Mouse (Mus musculus) liver, adult (tissue): ENCODE data around the gene Map1s.

Experiments
- GATA4 ChIP-seq: IDR thresholded peaks from 2 replicates; pipeline ENCODE4 v1.6.1; 2014; ENCODE audit warnings: mild to moderate bottlenecking, low read length; ENCODE audit not compliant: insufficient replicate concordance

Gene Map1s

DNA sequence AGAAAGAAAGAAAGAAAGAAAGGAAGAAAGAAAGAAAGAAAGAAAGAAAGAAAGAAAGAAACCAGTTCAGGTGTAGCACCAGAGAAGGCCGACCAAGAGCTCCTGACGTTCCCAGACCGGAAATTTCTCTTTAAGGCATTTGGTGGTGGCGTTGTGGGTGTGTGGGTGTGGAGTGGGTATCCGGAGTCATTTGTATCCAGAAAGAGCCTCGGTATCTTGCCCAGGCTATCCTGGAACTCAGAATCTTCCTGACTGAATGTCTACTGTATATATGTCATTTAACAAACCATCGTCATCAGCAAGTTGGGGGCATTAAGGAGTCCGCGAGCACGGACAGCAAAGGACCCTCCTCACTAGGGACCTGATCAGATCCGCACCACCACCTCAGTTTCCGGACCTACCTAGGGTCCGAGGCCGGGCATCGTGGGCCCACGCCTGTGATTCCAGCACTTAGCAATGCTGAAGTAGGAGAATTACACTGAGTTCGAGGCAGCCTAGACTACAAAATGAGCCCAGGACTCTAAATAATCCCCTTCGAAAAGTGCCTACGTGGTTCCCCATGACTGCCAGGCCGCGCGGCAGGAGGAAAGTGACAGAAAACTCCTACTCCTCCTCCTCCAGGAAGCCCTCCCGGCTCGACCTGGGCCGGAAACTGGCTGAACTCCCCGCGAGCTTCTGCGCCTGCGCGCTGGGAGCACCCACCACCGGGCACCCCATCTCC is 32.9 kb upstream of the Map1s start:
- TF ChIP-seq GATA4, result no peak

DNA sequence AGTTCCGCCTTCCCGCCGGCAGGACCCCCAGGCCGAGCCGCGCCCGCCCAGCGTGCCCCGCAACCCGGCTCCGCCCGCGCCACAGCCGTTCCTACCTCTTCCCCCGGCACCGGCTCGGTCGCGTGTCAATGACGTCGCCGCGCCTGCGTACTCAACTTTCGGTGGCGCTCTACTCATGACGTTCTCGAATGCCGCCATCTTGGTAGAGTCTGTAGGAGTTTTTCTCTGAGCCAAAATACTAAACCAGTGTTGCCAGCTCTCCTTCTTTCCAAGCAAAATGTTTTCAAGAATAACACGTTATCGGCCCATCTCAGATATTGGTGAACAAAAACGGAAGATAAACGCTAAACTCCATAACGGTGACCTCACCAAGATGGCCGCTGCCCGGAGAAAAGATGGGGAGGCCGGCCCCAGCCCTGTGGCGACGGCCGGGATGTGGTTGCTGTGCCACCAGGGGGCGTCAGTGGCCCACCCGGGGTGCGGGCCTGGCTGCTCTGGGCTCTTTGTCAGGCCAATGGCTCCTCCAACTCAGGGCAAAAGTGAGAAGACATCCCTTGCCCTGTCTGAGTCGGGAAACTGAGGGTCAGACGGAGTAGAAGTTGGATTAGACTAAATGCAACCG is 32.3 kb upstream of the Map1s start, which contains the start of gene Ccdc124:
TSS of gene Ccdc124 (minus strand) at position 572 of the 622 bp plus-strand sequence.
- no peak; the same call in 1 of the 2 replicates for TF ChIP-seq GATA4

DNA sequence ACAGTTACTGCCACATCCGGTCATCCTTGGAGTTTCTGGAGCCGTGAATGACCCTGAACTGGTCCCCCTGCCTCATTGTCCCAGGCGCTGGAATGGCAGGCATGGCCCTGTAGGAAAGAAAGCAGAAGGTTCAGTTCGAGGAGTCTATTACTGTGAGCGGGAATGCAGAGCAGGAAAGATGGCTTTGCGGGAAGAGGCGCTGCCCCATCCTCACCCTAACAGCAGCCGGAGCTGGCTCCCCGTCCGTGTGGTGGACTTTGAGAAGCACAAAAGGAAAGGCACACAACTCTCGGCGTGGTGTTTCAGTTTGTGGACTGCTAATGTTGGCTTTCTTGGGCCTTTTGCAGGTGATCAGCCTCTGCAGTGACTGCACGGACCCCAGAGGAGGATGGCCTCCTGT is 31.3 kb upstream of the Map1s start:
- no peak for TF ChIP-seq GATA4

DNA sequence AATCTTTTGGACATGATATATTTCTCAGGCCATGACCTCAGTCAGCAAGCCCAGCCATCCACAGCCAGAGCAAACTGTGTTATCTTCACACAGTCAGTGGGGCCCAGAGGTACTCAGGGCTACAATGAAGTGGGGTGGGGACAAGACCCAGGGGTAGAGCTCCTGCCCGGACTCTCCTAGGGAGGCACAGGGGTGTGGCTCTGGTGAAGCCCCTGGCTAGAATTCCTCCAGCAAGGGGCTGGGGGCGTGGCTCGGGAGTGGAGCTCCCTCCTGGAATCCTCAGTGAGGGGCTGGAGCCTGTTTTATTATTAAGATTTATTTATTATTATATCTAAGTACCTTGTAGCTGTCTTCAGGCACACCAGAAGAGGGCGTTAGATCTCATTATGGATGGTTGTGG is 29.4 kb upstream of the Map1s start:
- TF ChIP-seq GATA4, result no peak

DNA sequence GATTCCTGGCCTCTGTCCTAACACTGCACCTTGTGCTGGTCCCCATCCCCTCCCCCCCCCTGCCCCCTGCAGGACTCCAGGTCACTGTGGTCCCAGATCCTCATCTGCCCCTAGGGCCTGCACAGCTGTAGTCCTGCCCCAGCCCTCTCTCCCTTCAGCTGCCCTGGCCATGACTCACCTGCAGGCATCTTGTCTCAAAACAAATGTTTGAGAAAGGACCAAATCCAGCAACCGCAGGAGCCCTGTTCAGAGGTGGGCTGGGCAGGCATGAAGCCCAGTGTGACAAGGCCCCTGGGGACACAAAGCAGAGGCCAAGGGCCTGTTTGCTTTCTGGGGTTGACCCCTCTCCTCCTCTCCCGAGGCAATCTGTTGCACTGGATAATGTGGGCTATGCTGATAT is 27.6 kb upstream of the Map1s start:
- no peak for TF ChIP-seq GATA4

DNA sequence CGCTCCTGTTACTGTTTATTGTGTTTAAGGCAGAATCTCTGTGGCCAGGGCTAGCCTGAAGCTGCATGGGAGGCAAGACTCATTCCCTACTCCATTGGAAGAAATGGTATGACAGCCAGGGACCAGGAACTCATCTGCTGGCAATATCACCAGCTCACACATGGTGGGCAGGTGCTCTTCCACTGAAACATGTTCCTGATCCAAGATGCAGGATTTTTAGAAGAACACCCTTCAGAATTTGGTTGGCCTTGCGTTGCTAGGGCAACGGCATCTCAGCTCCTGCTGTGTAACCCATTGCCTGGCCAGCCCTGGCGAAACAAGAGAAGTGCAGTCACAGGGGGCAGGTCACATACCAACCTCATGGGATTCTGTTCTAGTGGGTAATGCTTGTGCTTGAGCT is 26.2 kb upstream of the Map1s start:
- no peak for TF ChIP-seq GATA4

DNA sequence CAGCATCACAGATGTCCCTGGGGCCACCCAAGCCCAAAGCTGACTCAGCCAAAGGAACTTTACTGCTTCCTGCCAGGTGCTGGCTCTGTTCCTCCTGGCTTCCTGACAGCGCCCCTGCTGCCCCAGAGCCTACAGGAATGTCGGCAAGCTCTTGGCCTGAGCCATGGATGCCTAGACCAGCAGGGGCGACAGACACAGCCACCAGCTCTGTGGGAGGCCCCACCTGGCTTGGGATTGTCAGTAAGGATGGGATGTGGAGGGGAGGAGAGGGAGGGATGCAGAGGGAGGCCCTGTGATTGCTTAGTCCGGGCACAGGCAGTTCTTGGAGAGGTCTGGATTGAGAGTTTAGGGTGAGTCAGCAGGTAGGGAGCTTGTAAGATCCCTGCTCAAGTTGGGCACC is 25.6 kb upstream of the Map1s start:
- TF ChIP-seq GATA4, result no peak

DNA sequence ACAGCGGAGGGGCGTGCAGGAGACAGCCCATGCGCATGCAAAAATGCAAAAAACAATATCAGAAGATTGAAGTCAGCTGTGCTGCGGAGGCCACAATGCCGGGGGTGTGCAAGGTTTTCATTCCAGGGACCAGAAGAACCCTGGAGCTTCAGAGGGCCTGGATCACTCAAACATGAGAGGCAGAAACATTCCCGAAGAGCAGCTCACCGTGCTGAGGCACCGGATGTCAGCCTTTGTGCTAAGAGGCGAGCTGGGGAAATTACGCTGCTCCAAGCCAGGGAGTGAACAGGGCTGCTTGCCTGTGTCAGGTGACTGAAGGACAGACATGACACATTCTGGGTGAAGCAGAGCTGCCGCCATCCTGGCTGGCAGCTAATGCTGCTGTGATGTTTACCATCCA is 25.2 kb upstream of the Map1s start:
- TF ChIP-seq GATA4, result no peak

DNA sequence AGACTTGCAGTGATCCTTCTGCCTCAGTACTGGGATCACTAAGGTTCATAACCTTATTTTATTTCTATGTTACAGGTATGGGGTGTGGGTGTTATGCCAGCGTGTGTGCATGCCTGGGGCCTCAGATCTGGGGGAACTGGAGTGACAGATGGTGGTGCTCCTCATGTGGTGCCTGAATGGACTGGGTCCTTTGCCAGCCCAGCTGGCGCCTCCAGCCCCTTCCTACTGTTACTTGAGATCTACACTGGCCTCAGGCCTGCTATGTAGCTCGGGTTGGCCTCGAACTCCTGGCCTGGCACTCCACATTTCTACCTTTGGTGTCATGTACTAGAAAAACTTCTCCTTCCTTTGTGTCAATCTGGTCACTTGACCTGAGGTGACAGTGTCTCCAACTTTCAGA is 21.5 kb upstream of the Map1s start:
- no peak for TF ChIP-seq GATA4

DNA sequence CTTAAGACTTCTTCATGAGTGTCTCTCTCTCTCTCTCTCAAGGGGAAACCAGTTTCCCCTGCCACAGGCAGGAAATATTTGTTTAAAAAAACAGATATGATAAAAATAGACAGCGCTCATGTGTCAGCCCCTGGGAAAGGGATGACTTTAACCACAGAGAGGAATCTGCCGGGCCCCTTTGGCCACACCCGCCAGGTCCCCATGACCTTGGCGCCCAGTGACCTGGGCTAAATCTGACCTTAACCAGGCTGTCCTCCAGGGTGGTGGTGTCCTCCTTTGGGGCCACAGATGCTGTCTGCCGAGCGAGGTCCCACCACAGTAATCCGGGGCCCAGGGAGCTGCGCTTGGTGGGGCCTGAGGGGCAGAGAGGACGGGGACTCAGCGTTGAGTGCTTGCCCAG is 21.0 kb upstream of the Map1s start:
- TF ChIP-seq GATA4, result no peak

DNA sequence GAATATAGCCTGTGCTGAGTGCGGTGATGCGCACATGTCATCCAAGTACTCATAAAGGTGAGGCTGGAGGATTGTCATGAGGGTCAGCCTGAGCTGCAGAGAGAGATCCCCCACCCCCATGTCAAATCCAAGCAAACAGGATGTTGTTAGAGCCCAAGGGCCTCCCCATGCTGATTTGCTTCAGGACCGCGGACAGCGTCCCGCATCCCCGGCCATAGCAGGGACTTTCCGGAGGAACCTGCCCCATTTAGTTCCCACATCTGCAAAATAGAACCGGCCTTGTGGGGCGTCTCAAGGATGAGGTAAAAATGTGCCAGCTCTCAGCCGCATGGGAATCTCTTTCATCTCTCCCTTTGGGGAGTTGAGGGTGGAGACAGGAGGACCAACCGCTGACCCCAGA is 20.1 kb upstream of the Map1s start:
- no peak for TF ChIP-seq GATA4

DNA sequence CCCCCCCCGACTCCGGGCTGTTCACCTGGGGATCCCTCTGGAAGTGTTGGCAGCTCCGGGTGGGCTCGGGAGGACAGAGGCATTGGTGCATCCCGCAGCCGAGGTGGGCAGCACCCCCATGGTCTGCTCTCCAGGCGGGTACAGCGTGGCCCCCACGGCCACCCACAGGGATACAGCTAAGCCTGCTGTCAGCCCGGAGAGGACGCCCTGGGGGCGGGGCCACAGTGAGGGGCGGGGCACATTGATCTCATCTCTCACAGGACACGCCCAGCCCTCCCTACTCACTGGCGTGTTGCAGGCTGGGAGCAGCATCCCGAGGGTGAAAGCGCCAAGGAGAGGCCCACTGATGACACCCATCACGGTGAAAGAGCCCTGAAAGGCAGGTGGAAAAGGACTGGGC is 18.1 kb upstream of the Map1s start:
- no peak for TF ChIP-seq GATA4

DNA sequence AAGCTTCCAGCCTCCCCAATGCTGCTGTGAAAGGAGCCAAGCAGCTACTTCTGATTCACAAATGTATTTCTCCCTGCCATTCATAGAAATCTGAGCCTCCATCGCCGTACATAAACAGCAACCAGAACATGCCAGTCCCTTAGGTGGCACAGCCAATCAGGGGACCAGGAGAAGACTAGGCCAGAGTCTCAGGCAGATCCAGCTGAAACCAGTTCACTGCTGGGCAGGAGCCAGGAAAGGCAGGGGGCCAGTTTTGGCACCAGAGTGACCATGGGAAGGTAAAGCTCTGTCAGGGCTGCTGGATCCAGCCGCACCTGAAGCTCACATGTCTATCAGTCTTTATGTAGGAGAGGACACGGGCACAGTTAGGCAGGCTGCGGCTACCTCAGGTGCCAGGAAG is 15.1 kb upstream of the Map1s start:
- no peak for TF ChIP-seq GATA4

DNA sequence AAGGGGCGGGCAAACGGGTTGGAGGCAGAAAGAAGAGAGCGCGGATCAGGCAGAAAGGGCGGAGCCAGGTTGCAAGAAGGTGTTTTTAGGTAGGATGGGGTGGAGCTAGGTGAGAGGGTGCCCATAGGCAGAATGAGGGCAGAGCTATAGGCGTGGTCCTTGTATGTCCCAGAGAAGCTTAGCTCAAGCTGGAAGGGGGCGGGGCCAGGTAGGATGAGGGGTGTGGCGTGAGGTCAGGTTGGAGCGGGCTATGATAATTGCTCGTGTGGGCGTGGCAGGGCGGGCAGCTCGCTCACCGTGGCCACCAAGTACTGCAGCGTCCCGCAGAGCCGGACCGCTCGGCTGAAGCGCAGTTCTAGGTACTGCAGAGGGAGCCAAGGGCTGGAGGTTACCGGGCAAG is 14.4 kb upstream of the Map1s start:
- TF ChIP-seq GATA4, result no peak

DNA sequence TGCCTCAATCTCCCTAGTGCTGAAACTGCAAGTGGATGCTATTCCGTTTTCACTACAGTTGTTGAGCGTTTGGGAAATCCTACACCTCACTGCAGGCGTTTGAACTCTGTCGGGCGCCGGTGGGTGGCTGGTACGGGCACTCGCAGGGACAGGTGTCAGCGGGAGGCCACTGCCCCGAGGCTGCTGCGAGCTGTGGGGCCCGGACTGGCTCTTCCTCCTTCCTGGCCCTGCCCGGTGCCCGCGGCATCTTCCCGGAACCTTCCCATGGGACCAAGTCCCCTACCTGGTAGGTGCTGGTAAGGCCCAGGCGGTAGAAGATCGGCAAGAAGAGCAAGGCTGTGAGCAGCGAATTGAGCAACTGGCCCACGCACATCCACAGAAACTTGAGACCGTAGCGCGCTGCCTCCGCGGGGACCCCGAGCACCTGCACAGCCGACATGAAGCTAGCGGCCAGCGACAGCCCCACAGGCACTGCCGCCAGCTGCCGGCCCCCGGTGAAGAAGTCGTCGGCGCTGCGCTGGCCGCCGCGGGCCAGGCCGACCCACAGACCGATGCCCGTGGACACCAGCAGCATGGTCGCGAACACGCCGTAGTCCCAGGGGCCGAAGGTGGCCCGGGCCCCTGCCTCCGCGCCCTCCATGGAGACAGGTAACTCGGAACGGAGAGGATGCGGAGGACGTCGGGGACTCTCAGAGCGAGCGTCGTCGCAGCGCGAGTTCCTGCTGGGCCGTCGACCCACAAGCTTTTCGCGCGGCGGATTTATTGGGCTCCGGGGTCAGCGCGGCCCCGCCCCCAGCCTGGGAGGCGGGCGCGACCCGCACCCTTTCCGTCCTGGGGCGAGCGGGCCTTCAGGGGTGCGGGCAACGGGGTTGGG is 13.5 kb upstream of the Map1s start, which contains the start of gene Slc5a5:
TSS of gene Slc5a5 (minus strand) at position 736 of the 874 bp plus-strand sequence.
- no peak for TF ChIP-seq GATA4

DNA sequence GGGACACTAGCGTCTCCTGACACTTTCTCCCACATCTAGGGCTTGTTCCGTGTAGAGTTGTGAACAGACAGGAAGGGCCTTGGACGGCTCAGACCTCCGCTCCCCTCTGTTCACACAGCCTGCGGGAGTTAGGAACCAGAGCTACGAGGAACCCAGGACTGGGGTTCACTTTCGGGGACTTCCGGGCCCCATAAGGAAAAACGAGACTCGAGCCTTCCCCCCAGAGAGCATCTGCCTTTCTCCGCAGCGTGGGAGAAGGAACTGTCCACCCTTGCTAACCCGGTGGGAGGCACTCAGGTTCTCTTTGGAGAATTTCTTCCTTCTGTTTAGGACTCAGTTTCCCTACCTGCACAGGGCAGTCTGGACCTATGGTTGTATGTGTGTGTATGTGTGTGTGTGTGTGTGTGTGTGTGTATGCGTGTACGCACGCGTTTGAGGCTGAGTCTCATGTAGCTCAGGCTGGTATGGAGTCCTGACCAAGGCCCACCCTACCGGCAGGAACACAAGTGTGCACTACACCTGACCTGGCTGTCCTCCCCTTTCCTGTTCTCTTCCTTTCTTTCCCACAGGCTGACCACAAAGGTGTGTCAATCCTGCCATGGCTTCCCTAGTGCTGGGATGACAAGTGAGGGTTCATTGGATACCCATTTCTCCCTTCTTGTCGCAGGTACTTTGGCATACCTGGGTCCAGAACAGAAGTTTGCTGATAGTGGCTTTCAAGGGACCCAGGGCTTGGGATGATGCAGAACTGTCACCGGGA is 12.7 kb upstream of the Map1s start:
- no peak for TF ChIP-seq GATA4
